ENCODE assay signal across 23 mouse cellular contexts in the genomic region with DNA sequence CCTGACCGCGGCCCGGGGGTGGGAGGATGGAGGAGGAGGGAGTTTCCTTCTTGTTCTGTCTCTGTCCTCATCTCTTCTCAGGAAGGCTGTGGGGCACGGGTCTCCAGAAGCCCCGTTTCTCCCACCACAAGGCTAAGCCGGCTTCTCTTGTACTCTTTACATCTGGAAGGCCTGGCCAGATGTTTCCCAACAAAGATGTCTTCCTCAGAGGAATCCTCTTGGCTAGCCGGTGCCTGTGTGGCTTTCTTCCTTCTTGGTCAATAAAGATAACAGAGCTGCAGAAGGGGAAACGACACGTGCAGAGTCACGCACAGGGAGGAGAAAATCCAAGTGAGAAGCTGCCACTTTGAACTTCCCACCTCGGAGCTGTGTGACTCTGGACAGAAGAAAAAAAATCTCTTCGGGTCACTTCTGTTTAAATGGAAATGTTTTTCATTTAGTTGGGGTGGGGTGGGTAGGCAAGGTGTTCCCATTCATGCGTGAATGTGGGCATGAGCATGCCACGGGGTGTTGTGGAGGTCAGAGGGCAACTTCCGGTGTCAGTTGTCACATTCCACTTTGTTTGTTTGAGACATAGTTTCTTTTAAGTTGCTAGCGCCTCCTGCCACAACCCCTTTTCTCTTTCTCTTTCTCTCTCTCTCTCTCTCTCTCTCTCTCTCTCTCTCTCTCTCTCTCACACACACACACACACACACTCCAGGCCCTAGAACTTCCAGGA. TPM values are rescaled to one million over a fixed set of nuclear protein-coding genes. Genes with fewer than 3 reads are reported as not detected.
DNase-seq lines count a peak whose midpoint lies in the region; ATAC-seq and TF ChIP-seq lines count a peak whose summit lies in the region.
"Had no signal": no experiment of that assay in that cellular context is flagged by ENCODE, and none has a peak within 500 bp of the region (broad histone marks: within the 10 kb centered on the region; RNA-seq: fewer than 3 reads in every experiment).

No protein-coding gene starts in this region.

- ATAC-seq in kidney, embryonic 16.5 days (ENCODE audit: low FRiP score, low TSS enrichment), result no peak
- ATAC-seq: forebrain, embryonic 16.5 days; liver, postnatal 0 days; midbrain, embryonic 15.5 days had no signal

- no peak overlapping the region for H3K9ac ChIP-seq in kidney, embryonic 16.5 days (replicated peaks; ENCODE audit: low read length)
- H3K9ac ChIP-seq in MEL (ENCODE audit: control insufficient read depth, low read depth, low read length, poor library complexity, severe bottlenecking), result no peak overlapping the region
- H3K9ac ChIP-seq: embryonic facial prominence, embryonic 12.5 days; hindbrain, embryonic 13.5 days; liver, postnatal 0 days; midbrain, embryonic 15.5 days; neural tube, embryonic 15.5 days had no signal

- H3K79me2 ChIP-seq in MEL (ENCODE audit: control insufficient read depth, insufficient read depth, low read length, poor library complexity), result no peaks in the 10 kb centered on the region

- peak overlapping the region; percentile 12; the same call in 1 of the 2 replicates for H3K27ac ChIP-seq in heart, embryonic 10.5 days
- H3K27ac ChIP-seq in kidney, embryonic 16.5 days (ENCODE audit: low read length), result peak overlapping the region; percentile 35
- no peak overlapping the region for H3K27ac ChIP-seq in MEL (ENCODE audit: control insufficient read depth, low read depth, low read length)
- H3K27ac ChIP-seq: embryonic facial prominence, embryonic 12.5 days; hindbrain, embryonic 13.5 days; midbrain, embryonic 15.5 days; neural tube, embryonic 15.5 days had no signal

- no peak for TF ChIP-seq CTCF in MEL (IDR thresholded peaks at IDR 0.05 in 2 of 3, conservative IDR thresholded peaks at IDR 0.05 in 1 of 3; ENCODE audit: control insufficient read depth in 1 of 3, insufficient read depth in 1 of 3, low read depth in 2 of 3, low read length in 3 of 3, poor library complexity in 1 of 3, severe bottlenecking in 1 of 3)

- H3K4me3 ChIP-seq in heart, embryonic 10.5 days, result no peak overlapping the region
- H3K4me3 ChIP-seq in kidney, embryonic 16.5 days (ENCODE audit: low read length), result no peak overlapping the region
- H3K4me3 ChIP-seq in MEL (ENCODE audit: control insufficient read depth in 1 of 2, insufficient read depth in 1 of 2, low read depth in 2 of 2, low read length in 2 of 2), result no peak overlapping the region
- H3K4me3 ChIP-seq: embryonic facial prominence, embryonic 12.5 days; hindbrain, embryonic 13.5 days; midbrain, embryonic 15.5 days; myocyte; neural tube, embryonic 15.5 days had no signal

- 34% methylated on average over 16 of the region's 16 CpGs for WGBS in heart, embryonic 10.5 days
- WGBS in kidney, embryonic 16.5 days, result 13% methylated on average over 16 of the region's 16 CpGs

- no peaks in the 10 kb centered on the region for H3K36me3 ChIP-seq in heart, embryonic 10.5 days
- H3K36me3 ChIP-seq in kidney, embryonic 16.5 days (ENCODE audit: insufficient read depth, low read length), result no peaks in the 10 kb centered on the region
- peaks cover 0 to 5% of the 10 kb centered on the region in 2 experiments; a peak in 2 of 4 replicates for H3K36me3 ChIP-seq in MEL (ENCODE audit: control insufficient read depth in 1 of 2, insufficient read depth in 2 of 2, low read length in 2 of 2)
- no peaks in the 10 kb centered on the region for H3K36me3 ChIP-seq in splenic B cell, adult 2 months (ENCODE audit: control insufficient read depth, insufficient read depth, low read length, poor library complexity, severe bottlenecking)
- H3K36me3 ChIP-seq: embryonic facial prominence, embryonic 12.5 days; hindbrain, embryonic 13.5 days; midbrain, embryonic 15.5 days; neural tube, embryonic 15.5 days had no signal

- H3K27me3 ChIP-seq in heart, embryonic 10.5 days (ENCODE audit: insufficient read depth, poor library complexity, severe bottlenecking), result 0 out of 2 replicates have a peak, but pooled peaks cover 5% of the 10 kb centered on the region
- no peaks in the 10 kb centered on the region for H3K27me3 ChIP-seq in kidney, embryonic 16.5 days (ENCODE audit: insufficient read depth, low read length)
- H3K27me3 ChIP-seq in MEL (ENCODE audit: control insufficient read depth in 1 of 2, insufficient read depth in 2 of 2, low read length in 2 of 2), result peaks cover 5 to 7% of the 10 kb centered on the region in 2 experiments
- H3K27me3 ChIP-seq in splenic B cell, adult 2 months (ENCODE audit: control insufficient read depth, insufficient read depth, low read length, poor library complexity, severe bottlenecking), result no peaks in the 10 kb centered on the region; the same call in 1 of the 2 replicates
- H3K27me3 ChIP-seq: midbrain, embryonic 15.5 days; neural tube, embryonic 15.5 days had no signal

- no peak for TF ChIP-seq RAD21 in MEL (IDR thresholded peaks at IDR 0.05; ENCODE audit: low read depth, low read length)

- no peaks in the 10 kb centered on the region for H3K9me3 ChIP-seq in heart, embryonic 10.5 days
- H3K9me3 ChIP-seq in kidney, embryonic 16.5 days (ENCODE audit: low read length), result peaks cover 6% of the 10 kb centered on the region; the same call in 1 of the 2 replicates
- no peaks in the 10 kb centered on the region for H3K9me3 ChIP-seq in MEL (replicated peaks; ENCODE audit: insufficient read depth, low read length)
- H3K9me3 ChIP-seq: embryonic facial prominence, embryonic 12.5 days; hindbrain, embryonic 13.5 days; midbrain, embryonic 15.5 days; neural tube, embryonic 15.5 days had no signal

- H3K4me1 ChIP-seq in heart, embryonic 10.5 days, result peaks cover 54% of the 10 kb centered on the region
- peaks cover 68% of the 10 kb centered on the region for H3K4me1 ChIP-seq in kidney, embryonic 16.5 days (ENCODE audit: insufficient read depth, low read length)
- H3K4me1 ChIP-seq in MEL (ENCODE audit: control insufficient read depth in 1 of 2, insufficient read depth in 2 of 2, low read length in 2 of 2), result peaks cover 0 to 7% of the 10 kb centered on the region in 2 experiments; a peak in 1 of 4 replicates

- TF ChIP-seq POLR2A in MEL (IDR thresholded peaks at IDR 0.05; ENCODE audit: control insufficient read depth in 1 of 2, insufficient read depth in 1 of 2, low read depth in 1 of 2, low read length in 2 of 2, poor library complexity in 1 of 2), result no peak

- TF ChIP-seq EP300 in MEL (IDR thresholded peaks at IDR 0.05; ENCODE audit: low read depth in 1 of 2, low read length in 2 of 2), result no peak

- DNase-seq in heart, embryonic 10.5 days (ENCODE audit: low spot score), result no peak
- DNase-seq in heart, adult 18-20 months, result no peak
- no peak for DNase-seq in kidney, postnatal 14 days
- no peak for DNase-seq in MEL (ENCODE audit: low read depth, low spot score)
- DNase-seq in splenic B cell, adult 2 months (ENCODE audit: low read depth, low spot score), result peak; percentile 28
- DNase-seq in lung, postnatal 10 days, result no peak
- DNase-seq: adrenal gland, postnatal 14 days; cerebellum, adult 11 months; gastrocnemius, postnatal 25 days; heart, postnatal 10 days; left cerebral cortex, postnatal 4 days; liver, postnatal 0 days; lung, postnatal 14 days had no signal

- H3K4me2 ChIP-seq in kidney, embryonic 16.5 days (replicated peaks; ENCODE audit: low read depth, low read length), result no peak overlapping the region
- H3K4me2 ChIP-seq: embryonic facial prominence, embryonic 12.5 days; hindbrain, embryonic 13.5 days; midbrain, embryonic 15.5 days; neural tube, embryonic 15.5 days had no signal

TF ChIP-seq in MEL, 35 proteins besides CTCF, POLR2A, EP300 and RAD21:
- TF ChIP-seq NELFE (IDR thresholded peaks at IDR 0.05; ENCODE audit: low read depth, low read length) (no peak), BHLHE40 (IDR thresholded peaks at IDR 0.05; ENCODE audit: borderline replicate concordance, low read depth, low read length) (peak; percentile 25; the same call in 1 of the 2 replicates), POLR2AphosphoS2 (IDR thresholded peaks at IDR 0.05; ENCODE audit: low read length) (no peak), POLR2AphosphoS5 (IDR thresholded peaks at IDR 0.05; ENCODE audit: borderline replicate concordance, low read depth, low read length) (no peak)

RNA-seq across cellular contexts. Expression of a gene that starts 18.7 kb away (rescaled TPM):
- polyA plus RNA-seq in heart, embryonic 10.5 days (2016; fragmentation: Nextera tagmentation; extraction: Ambion mirVana), result 3.2 and 5.9 TPM in 2 replicates
- total RNA-seq in heart, adult 18-20 months (2021), result not detected
- polyA plus RNA-seq in kidney, embryonic 16.5 days (2015; fragmentation: Nextera tagmentation; extraction: Ambion mirVana), result 1.1 TPM in 2 replicates
- total RNA-seq in MEL (2012; rRNA removed), result not detected in 2 replicates
- not detected for polyA plus RNA-seq in MEL (2012; ENCODE audit: insufficient read depth in 1 of 2, insufficient read length in 2 of 2, low read depth in 1 of 2, low replicate concordance in 2 of 2, missing spikeins in 1 of 2)
- total RNA-seq: adrenal gland, postnatal 14 days; gastrocnemius, postnatal 25 days; heart, postnatal 10 days; left cerebral cortex, adult 18-20 months; left cerebral cortex, postnatal 4 days; liver, adult 2 months had no signal
- polyA plus RNA-seq: liver, adult 2 months; liver, postnatal 0 days had no signal

RNA-seq across cellular contexts. Expression of a gene that starts 24.6 kb away (rescaled TPM):
- 11.5 and 13.8 TPM in 2 replicates for polyA plus RNA-seq in heart, embryonic 10.5 days (2016; fragmentation: Nextera tagmentation; extraction: Ambion mirVana)
- total RNA-seq in heart, adult 18-20 months (2021), result 10 to 100 TPM in 1 of 2 experiments, 1 to 10 TPM in 1; 8.6 to 10.1 TPM
- 25.5 and 25.8 TPM in 2 replicates for polyA plus RNA-seq in kidney, embryonic 16.5 days (2015; fragmentation: Nextera tagmentation; extraction: Ambion mirVana)
- not detected in 2 replicates for total RNA-seq in MEL (2012; rRNA removed)
- polyA plus RNA-seq in MEL (2012; ENCODE audit: insufficient read depth in 1 of 2, insufficient read length in 2 of 2, low read depth in 1 of 2, low replicate concordance in 2 of 2, missing spikeins in 1 of 2), result not detected

RNA-seq across cellular contexts. Expression of a gene that starts 44.8 kb away (rescaled TPM):
- 0.43 and 1.2 TPM in 2 replicates for polyA plus RNA-seq in heart, embryonic 10.5 days (2016; fragmentation: Nextera tagmentation; extraction: Ambion mirVana)
- under 1 TPM in 1 of 2 experiments, not detected in 1; 0.18 TPM for total RNA-seq in heart, adult 18-20 months (2021)
- polyA plus RNA-seq in kidney, embryonic 16.5 days (2015; fragmentation: Nextera tagmentation; extraction: Ambion mirVana), result 0.08 TPM in 1 of 2 replicates, not detected in the other
- total RNA-seq in MEL (2012; rRNA removed), result not detected in 2 replicates
- polyA plus RNA-seq in MEL (2012; ENCODE audit: insufficient read depth in 1 of 2, insufficient read length in 2 of 2, low read depth in 1 of 2, low replicate concordance in 2 of 2, missing spikeins in 1 of 2), result not detected
- total RNA-seq: adrenal gland, postnatal 14 days; gastrocnemius, postnatal 25 days; liver, adult 2 months; megakaryocyte, adult 5-6 weeks had no signal
- polyA plus RNA-seq: forebrain, embryonic 16.5 days; hindbrain, embryonic 13.5 days; midbrain, embryonic 15.5 days; neural tube, embryonic 15.5 days had no signal

Comparison
In these comparisons a context has a peak if more than half of its experiments do, and no peak if none do; other contexts are left out.
1. RNA of a gene that starts 24.6 kb away (polyA plus RNA-seq): 25.5 to 25.8 TPM in kidney, embryonic 16.5 days and 11.5 to 13.8 TPM in heart, embryonic 10.5 days; not detected in MEL; every median in the first group is over 10 times any median in the second.